Mouse (Mus musculus) kidney, adult 2 months (tissue): Measurements from ENCODE around the gene Crx. TPM values are rescaled to one million over a fixed set of nuclear protein-coding genes. Genes with fewer than 3 reads are reported as not detected.
"Not testable (repeated sequence)": the region's sequence is repeated elsewhere in the genome, so short reads cannot be mapped to it uniquely, and the experiment has no call there.

Experiments
- DNase-seq: peaks from one replicate; pipeline ENCODE4 v3.0.0; 2021
- H3K27ac ChIP-seq: fragments of 200-500 bp; 2 replicates; pipeline ENCODE4 v1.5.1; 2012; ENCODE audit warnings: low read depth, low read length, control low read depth, inconsistent platforms; ENCODE audit not compliant: insufficient read depth
- H3K27me3 ChIP-seq: fragments of 200-500 bp; replicated peaks from 2 replicates; pipeline ENCODE4 v1.6.1; 2012; ENCODE audit warnings: mild to moderate bottlenecking, moderate library complexity, low read length, inconsistent platforms; ENCODE audit not compliant: control insufficient read depth, insufficient read depth
- H3K36me3 ChIP-seq: fragments of 200-500 bp; 2 replicates; pipeline ENCODE4 v1.6.1; 2012; ENCODE audit warnings: mild to moderate bottlenecking, moderate library complexity, low read length, inconsistent platforms; ENCODE audit not compliant: control insufficient read depth, insufficient read depth
- H3K4me1 ChIP-seq: fragments of 200-500 bp; 2 replicates; pipeline ENCODE4 v1.6.1; 2011; ENCODE audit warnings: low read length; ENCODE audit not compliant: control insufficient read depth, insufficient read depth
- H3K4me3 ChIP-seq: fragments of 200-500 bp; 2 replicates; pipeline ENCODE4 v1.5.1; 2011; ENCODE audit warnings: mild to moderate bottlenecking, low read depth, low read length, control low read depth; ENCODE audit not compliant: insufficient read depth
- CTCF ChIP-seq: fragments of 200-500 bp; conservative IDR thresholded peaks from 2 replicates; pipeline ENCODE4 v1.5.1; 2011; ENCODE audit warnings: low read depth, mild to moderate bottlenecking, control low read depth, low read length, moderate library complexity, mixed read lengths; ENCODE audit not compliant: insufficient read depth, insufficient read length
- POLR2A ChIP-seq: fragments of 200-500 bp; IDR thresholded peaks from one replicate; pipeline ENCODE4 v1.6.1; 2011; ENCODE audit warnings: low read depth, low read length, control low read depth
- WGBS: fragments of 180-500 bp; shearing (Covaris S2); methylation state at CpG from one replicate; pipeline ENCODE4 v1.1.7; 2018; 5-methylcytosine and 5-hydroxymethylcytosine counted together
- polyA plus RNA-seq: library from polyadenylated mRNA; depleted of rRNA; stranded (reverse); fragments of >200 nt; gene quantifications from 2 replicates; pipeline ENCODE4 v1.2.3, GENCODE M21; 2012

The Crx gene
- polyA plus RNA-seq, 1 experiment: not detected

DNA sequence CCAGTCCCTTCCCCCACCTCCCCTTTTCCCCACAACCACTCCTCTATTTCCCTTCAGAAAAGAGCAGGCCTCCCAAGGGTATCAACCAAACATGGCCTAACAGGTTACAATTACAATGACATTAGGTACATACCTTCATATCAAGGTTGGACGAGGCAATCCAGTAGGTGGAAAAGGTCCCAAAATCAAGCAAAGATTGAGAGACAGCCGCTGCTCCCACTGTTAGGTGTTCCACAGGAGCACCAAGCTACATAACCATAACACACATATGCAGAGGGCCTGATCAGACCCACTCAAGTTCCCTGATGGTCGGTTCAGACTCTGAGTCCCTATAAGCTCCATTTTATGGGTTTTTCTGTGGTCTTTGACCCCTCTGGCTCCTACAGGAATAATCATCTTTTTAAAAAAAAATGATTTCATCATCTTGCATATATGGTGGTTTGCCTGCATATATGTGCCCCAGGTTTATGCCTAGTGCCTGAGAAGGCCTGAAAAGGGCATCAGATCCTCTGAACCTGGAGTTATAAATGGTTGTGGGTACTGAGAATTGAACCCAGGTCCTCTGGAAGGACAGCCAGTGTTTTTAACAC is 36.5 kb upstream of the Crx start:
- Histone ChIP-seq H3K27ac (no peak overlapping the region), H3K36me3 (no peaks in the 10 kb centered on the region), H3K4me1 (no peaks in the 10 kb centered on the region), H3K27me3 (no peaks in the 10 kb centered on the region), H3K4me3 (no peak overlapping the region)
- DNase-seq: no peak
- TF ChIP-seq CTCF (no peak), POLR2A (no peak)
- 78% methylated on average over 3 of the region's 3 CpGs for WGBS

DNA sequence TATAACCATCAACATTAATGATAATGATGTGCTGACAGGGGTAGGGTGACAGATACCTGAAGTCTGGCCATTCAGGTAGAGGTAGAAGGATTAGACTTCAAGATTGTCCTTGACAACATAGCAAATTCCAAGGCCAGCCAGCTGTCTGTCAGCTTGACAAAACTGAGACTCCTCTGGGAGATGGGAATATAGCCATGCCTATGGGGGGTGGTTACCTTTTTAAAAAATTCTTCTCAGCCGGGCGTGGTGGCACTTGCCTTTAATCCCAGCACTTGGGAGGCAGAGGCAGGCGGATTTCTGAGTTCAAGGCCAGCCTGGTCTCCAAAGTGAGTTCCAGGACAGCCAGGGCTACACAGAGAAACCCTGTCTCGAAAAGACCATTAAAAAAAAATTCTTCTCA is 35.9 kb upstream of the Crx start:
- 89% methylated on average over 4 of the region's 4 CpGs for WGBS
- not testable (repeated sequence) for H3K36me3 ChIP-seq, H3K4me1 ChIP-seq, DNase-seq, H3K27me3 ChIP-seq, H3K4me3 ChIP-seq, H3K27ac ChIP-seq

DNA sequence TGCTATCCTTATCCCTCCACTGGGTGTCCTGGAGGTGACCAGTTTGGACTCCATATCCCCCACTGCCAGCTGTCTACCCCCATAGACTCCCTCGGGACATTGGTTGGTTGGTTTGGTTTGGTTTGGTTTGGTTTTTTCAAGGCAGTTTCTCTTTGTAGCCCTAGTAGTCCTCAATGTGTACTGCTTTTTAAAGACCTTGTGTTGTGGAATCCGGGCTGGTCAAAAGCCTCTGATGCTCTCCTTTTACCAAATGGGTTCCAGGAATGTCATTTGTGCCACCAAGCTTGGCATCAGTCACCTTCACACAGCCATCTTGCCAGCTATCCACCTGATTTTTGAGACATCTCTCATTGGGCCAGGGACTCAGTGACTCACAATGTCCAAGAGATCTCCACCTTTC is 35.0 kb upstream of the Crx start:
- no peak overlapping the region for H3K27ac ChIP-seq
- no peaks in the 10 kb centered on the region for H3K36me3 ChIP-seq
- H3K27me3 ChIP-seq: no peaks in the 10 kb centered on the region
- H3K4me1 ChIP-seq: no peaks in the 10 kb centered on the region
- no peak for DNase-seq
- no peak overlapping the region for H3K4me3 ChIP-seq
- WGBS: 98% methylated on average over 2 of the region's 2 CpGs
- TF ChIP-seq POLR2A (no peak), CTCF (no peak)

DNA sequence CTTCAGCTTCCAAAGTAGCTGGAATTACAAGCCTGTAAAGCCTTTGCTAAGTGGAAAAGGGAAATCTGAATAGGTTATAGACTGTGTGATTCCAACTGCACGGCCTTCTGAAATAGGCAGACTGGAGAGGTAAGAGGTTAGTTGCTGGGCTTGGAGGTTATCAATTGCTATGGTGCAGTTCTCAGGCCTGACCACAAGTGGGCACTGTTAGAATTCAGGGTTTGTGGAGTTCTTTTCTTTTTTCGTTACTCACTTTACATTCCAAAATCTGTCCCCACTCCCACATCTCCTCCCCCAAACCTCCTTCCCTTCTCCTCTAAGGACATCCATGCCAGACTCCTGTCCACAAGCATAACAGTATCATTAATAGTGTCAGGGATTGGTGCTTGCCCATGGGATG is 34.5 kb upstream of the Crx start:
- no peaks in the 10 kb centered on the region for H3K27me3 ChIP-seq
- DNase-seq: peak; percentile 21
- no peak overlapping the region for H3K27ac ChIP-seq
- TF ChIP-seq CTCF: peak; percentile 60
- no peak for TF ChIP-seq POLR2A
- H3K4me3 ChIP-seq: no peak overlapping the region
- H3K36me3 ChIP-seq: no peaks in the 10 kb centered on the region
- no peaks in the 10 kb centered on the region for H3K4me1 ChIP-seq
- 20% methylated on average over 2 of the region's 2 CpGs for WGBS

DNA sequence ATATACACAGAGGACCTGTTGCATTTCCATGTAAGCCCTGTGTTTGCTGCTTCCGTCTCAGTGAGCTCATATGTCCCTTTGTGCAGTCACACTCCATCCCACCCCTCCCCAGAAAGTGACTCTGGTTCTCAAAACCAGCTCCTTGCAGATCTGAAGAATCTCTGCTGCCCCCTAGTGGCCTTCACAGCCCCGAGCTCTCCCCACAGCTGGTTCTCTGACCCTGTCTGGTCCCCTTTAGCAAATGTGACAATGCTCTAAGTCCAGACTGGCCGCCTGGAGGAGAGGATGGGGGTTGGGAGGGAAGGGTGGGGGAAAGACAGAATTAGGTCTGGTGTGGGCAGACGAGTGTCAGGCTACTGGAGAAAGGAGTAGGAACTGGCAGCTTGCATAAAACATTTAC is 32.4 kb upstream of the Crx start:
- Histone ChIP-seq H3K36me3 (no peaks in the 10 kb centered on the region), H3K4me1 (no peaks in the 10 kb centered on the region), H3K27ac (no peak overlapping the region), H3K27me3 (no peaks in the 10 kb centered on the region), H3K4me3 (no peak overlapping the region)
- 2% methylated on average over 4 of the region's 4 CpGs for WGBS
- DNase-seq: peak; percentile 63
- TF ChIP-seq POLR2A (no peak), CTCF (peak; percentile 72)

DNA sequence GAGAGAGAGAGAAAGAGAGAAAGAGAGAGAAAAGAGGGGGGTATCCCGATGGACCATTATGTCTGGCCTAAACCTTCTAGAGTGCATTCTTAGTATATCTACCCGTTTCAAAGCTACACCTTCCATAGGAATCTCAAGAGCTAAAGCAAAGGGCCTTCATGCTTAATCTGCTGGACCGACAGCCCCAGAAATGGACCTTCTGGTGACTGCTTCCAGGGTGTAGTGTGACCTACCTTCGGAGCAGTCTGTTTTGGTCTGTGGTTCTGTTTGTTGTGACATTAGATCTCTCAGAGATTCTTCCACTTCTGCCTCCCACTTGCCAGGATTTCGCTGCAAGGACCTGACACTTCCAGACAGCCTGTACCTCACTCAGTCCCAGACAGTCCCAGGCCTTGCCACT is 30.8 kb upstream of the Crx start:
- no peak overlapping the region for H3K4me3 ChIP-seq
- TF ChIP-seq POLR2A (no peak), CTCF (no peak)
- no peak for DNase-seq
- WGBS: 74% methylated on average over 5 of the region's 5 CpGs
- no peak overlapping the region for H3K27ac ChIP-seq
- no peaks in the 10 kb centered on the region for H3K4me1 ChIP-seq
- H3K36me3 ChIP-seq: no peaks in the 10 kb centered on the region
- no peaks in the 10 kb centered on the region for H3K27me3 ChIP-seq

DNA sequence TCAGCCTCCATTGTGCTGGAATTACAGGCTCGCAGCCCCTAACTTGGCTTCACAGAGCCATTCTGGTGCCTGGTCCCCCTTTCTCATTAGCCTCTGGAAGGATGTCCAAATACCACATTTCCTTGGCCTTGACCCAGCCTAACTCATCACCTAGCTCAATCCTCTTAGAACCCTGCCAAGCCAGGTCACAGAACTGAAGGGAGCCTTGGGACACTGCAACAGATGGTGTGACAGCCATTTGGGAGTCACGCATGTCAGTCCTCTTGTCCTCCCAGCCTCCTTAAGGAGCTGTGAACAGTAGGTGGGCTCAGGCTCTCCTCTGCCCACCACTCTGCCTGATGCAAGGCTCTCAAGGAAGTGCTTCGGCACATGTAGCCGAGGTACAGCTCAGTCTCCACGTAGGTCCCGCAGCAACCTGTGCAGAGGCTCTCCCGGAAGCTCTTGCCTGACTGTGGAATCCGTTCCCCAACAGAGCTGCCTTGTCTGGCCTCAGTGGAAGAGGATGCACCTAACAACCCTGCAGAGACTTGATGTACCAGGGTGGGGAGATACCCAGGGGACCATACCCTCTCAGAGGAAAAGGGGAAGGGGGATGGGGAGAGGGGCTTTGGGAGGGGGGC is 28.3 kb upstream of the Crx start:
- Histone ChIP-seq H3K27ac (no peak overlapping the region), H3K36me3 (no peaks in the 10 kb centered on the region), H3K4me3 (no peak overlapping the region), H3K27me3 (no peaks in the 10 kb centered on the region), H3K4me1 (no peaks in the 10 kb centered on the region)
- 85% methylated on average over 8 of the region's 8 CpGs for WGBS
- no peak for DNase-seq
- no peak for TF ChIP-seq CTCF
- no peak for TF ChIP-seq POLR2A

DNA sequence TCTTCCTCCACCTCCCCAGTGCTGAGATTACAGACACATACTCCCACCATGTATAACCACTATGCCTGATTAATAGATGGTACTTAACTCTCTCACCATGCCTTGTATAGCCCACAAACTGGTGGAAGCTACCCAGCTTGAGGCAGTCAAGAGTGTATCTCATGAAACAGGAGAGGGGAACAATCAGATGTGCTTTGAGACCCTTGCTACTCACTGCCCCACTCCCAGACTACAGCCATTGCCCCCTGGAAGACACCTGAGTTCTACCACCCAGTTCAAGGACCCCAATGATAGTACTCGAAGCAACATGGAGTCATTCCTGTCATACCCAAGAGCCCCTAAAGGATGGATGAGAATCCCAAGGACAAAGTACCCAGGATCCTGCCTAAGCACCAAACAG is 26.8 kb upstream of the Crx start:
- DNase-seq: no peak
- Histone ChIP-seq H3K36me3 (no peaks in the 10 kb centered on the region), H3K4me1 (no peaks in the 10 kb centered on the region), H3K27me3 (no peaks in the 10 kb centered on the region), H3K27ac (no peak overlapping the region), H3K4me3 (no peak overlapping the region)
- 84% methylated on average over 1 of the region's 1 CpGs for WGBS
- TF ChIP-seq CTCF (no peak), POLR2A (no peak)
